Mouse (Mus musculus): Measurements from ENCODE around the gene Trnt1.

GRCm38 (mm10) chr6:106732563-106732962 lies 36.4 kb upstream of the Trnt1 start:
- no peak for TF ChIP-seq CTCF (IDR thresholded peaks at IDR 0.05; ENCODE audit: control insufficient read depth, insufficient read depth, insufficient replicate concordance, low read depth, low read length)
- no peak for TF ChIP-seq POLR2A (IDR thresholded peaks at IDR 0.05; ENCODE audit: control insufficient read depth, low read depth, low read length)
